Mouse (Mus musculus) natural killer cell, adult 2 months (primary cell): ENCODE data around the gene Pcx.
A peak's percentile ranks its signal among the peaks of the same experiment; 100 is the strongest.

ENCODE experiments used
- DNase-seq, 2 experiments: peaks; one replicate each; pipeline ENCODE4 v3.0.0; 2022; ENCODE audit warnings: low spot score in 2 of 2

Pcx gene

DNA sequence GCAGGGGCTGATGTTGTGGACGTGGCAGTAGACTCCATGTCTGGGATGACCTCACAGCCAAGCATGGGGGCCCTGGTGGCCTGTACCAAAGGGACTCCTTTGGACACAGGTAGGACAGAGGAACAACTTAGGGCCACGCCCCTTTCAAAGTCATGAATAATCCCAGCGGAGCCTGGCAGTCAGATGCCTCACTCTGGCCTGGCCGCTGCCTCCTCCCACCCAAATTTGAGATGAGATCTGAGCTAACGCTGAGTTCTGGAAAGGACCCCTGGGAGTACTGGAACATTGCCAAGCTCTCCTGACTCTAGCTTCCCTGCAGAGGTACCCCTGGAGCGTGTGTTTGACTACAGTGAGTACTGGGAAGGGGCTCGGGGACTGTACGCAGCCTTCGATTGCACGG lies 109.2 kb downstream of the Pcx start:
- no peak for DNase-seq

DNA sequence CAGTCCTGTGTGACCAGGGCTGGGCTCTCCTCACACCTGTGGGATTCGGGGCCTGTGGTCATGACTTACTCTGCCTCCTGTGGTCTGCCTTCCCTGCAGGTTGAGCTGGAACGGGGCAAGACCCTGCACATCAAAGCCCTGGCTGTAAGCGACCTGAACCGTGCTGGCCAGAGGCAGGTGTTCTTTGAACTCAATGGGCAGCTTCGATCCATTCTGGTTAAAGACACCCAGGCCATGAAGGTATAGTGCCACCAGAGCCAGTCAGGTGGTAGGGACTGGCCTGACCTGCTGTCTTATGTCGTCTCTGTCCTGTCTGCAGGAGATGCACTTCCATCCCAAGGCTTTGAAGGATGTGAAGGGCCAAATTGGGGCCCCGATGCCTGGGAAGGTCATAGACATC lies 110.4 kb downstream of the Pcx start:
- DNase-seq: no peak

DNA sequence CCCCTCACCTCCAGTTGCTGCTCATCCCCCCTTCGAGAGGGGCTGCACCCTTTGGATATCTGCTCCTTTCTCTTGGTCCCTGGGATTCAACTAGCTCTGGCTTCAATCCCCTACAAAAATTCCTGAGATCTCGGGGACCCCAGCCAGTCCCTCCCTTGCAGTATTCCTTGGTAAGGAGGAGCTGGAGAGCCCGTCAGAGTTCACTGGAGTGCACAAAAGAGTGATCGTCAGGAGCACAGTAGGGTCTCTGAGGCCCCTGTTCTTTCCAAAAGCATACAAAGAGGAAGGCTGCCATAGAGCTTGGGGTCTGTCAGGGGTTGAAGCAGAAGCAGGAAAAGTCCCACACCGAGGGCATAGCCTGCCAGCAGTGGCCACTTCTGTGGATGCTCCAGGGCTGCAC lies 112.5 kb downstream of the Pcx start:
- no peak for DNase-seq

DNA sequence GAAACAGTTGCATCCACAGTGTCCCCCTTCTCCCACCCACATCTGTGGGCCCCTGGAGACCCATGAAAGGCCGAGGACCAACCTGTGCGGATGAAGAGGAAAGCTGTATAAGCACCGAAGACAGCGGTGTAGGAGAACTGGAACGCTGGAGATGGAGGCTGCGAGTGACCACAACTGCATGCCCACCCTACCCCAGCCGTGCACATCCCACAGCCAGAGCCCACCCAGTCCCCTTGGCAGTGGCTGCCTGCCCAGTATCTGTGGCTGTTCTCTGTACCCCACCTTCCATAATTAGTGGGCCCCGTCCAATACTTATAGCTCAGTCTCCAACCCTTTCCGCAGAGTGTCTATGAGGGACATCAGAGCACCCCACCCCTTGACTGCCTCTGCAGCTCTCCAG lies 113.1 kb downstream of the Pcx start:
- no peak for DNase-seq

DNA sequence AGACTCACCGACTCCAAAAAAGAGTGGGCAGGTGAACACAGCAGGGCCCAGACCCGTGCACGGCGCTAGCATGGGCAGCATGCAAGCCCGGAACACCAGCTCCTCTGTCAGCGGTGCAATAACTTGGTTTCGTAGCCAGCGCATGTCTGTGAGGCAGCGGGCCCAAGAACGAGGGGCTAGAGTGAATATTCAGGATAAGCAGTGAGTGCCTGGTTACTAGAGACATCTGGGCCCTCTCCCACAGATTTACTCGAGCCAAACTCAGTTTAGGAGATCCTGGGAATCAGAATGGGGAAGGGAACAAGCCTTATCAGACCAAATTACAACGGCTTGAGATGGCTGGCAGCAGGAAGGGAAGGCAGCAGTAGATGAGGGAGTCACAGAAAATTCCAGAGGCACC lies 113.7 kb downstream of the Pcx start:
- no peak for DNase-seq

DNA sequence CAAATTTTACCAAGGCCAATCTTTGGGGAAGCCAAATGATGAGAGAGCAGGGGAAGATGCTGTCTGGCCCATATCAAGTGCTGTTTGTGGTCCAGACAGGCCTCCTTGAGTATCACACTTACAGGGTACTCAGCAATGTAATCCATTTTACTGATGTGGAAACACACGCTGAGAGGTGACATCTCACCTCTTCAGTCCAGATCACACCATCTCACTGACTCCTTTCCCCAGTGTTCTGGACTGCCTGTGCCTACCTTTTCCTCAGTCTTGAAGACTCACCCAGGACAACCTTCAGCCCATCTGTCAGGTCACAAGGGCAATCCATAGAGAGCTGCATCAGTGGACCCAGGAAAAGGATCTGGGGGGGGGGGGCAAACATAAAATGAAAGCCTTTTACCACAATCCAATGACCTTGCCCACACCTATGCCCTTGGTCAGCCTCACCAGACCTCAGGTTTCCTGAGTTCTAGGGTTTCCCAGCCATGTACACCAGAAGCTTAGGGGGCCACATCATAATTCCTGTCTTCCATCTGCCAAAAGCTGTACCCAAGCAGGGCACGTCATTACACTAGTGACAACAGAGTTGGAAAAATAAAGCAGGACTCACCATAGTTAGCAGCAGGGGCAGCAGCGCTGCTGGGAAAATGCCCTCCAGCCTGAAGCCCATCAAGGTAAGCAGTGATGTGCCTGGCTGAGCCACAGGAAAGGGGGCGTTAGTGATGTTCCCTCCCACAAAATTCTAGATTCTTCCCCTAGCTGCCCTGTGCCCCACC lies 114.3 kb downstream of the Pcx start:
- DNase-seq: no peak

DNA sequence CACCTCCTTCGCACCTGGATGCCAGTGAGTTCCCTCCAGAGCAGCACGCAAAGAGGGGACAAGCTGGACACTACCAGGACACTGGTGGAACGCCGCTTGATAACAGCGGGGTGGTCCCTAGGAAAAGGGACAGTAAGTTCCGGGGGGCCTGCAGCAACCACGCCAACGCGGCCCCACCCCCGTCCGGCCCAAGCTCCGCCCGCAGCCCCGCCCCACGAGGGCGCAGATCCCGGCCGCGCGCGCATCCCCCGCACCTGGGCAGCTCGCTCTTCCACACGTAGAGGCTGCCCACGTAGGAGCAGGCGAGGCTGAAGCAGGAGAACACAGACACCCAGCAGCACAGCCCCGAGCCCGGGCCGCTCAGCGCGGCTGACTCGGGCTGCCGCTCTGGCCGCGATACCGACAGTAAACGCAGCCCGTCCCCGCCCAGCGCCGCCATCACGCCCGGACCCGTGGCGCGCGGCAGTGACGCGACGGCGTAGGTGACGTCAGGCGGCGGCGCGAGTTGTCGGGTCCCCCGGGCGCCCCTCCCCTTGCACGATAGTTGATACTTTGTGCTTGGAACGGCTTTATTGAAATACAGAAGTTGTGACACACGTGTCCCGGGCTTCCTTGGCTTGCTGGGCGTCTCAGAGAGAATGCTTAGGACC lies 115.0 kb downstream of the Pcx start, which contains the start of gene Rce1:
TSS of gene Rce1 (minus strand) at position 463 of the 650 bp plus-strand sequence.
- peak; percentile 84 to 88 for DNase-seq

DNA sequence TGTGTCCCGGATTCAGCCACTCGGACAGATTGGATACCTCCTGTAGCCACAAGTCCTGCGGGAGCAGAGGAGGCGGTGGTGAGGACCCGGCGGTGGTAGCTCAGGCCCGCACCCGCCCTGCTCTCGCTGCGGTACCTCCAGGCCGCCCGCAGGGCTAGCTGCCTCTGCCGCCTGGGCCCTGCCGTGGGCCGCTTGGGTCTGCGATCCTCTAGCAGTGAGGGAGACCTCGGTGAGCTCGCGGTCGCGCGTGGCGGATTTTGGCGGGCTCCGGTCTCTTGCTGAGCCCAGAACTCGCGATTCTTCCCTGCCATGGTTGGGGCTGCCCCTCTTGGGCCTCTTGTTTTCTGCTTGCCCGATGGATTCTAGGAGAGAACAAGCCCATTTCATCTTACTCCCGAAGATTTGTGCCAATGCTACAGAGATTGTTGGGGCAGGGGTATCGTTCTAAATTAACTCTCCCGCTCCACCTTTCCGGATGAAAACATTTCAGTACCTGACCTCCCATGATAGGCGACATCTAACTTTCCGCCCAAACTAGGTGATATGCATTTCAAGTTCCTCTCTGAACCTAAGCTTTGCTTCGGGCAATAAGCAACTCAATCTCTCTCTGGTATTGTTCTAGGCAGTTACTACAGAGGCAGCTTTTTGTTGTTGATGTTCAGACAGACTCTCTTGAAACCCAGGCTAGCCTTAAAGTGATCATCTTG lies 115.7 kb downstream of the Pcx start:
- DNase-seq: no peak

DNA sequence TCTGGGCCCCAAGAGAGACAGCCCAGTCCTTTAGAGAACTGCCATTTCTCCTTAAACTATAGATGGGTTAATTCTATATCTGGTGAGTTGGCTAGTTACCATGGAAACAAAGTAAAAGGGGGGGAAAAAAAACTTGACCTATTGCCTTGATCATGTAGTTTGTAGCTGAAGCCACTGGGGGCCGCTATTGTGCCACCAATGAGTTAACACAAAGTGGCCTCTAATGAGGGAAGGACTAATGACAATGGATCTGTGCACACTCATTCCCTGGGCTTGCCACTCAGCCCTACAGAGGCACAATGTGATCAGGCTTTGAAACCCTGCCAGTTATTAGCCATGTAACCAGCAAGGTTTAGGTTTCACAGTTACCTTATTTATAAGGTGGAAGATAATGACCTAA lies 118.5 kb downstream of the Pcx start:
- peak; percentile 58 to 73 for DNase-seq

DNA sequence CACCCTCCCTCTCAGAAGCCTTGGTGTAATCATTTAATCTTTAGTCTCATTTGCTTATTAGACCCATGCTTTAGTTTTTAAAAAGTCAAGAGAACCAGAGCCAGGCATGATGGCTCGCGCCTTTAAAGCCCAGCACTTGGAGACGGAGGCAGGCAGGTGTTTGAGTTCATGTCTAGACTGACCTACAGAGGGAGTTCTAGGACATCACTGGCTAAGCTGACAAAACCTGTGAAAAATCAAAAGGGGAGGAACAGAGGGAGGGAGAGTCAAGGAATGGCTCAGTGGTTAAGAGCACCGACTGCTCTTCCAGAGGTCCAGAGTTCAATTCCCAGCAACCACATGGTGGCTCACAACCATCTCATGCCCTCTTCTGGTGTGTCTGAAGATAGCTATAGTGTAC lies 125.7 kb downstream of the Pcx start:
- no peak for DNase-seq

DNA sequence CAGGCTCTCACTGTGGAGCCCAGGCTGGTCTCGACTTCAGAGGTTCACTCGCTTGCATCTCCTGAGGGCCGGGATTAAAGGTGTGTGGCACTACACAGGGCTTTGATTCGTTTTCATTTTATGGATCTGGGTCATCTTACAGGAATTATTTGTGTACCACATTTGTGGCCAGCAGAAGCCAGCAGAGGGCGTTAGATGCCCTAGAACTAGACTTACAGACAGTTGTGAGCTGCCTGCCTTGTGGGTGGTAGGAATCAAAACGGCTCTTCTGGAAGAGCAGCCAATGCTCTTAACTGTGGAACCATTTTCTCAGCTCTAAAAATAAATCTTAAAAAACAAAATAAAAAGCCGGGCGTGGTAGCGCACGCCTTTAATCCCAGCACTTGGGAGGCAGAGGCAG lies 134.0 kb downstream of the Pcx start:
- no peak for DNase-seq

DNA sequence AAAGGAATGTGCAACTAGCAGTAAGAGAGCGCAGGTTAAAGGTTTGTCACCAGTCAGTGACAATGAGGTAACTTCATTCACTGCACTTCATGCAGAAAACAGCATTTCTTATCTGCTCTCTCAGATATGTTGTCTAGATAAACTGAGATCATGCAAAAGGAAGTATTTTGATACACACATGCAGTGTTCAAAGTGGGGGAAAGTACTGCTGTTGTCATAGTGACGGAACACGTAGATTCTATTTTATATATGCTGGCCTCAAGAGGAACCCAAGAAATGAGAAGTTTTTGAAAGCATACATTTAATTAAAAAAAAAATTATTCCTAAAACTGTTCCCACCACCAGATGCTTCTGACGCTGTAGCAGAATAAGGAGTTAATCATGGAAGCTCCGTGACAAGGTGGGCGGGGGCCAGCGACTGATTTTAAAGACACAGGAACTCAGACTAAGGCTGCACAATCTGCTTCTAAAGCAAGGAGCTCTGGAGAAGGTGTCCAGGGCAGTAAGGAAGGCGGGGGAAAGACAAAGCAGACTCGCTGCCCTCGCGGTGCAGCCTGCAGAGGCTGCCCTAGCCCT lies 136.7 kb downstream of the Pcx start:
- no peak for DNase-seq

DNA sequence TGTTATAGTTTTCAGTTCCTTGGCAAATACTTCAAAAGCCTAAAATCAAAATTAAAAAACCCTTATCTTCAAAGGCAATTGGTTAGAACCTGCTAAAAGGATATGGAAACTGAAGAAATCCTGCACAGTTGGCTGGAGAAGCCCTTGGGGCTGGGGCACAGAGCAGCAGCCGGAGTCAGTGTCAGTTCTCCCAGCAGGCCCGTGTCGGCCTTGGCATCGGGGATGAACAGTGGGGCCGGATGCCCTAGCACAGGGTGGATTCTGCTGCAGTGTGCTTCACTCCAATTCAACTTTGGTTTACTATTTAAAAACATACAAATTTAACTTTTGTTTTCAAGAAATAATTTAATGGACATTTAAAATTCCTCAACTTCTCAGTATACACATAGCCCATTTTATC lies 147.9 kb downstream of the Pcx start:
- no peak for DNase-seq

DNA sequence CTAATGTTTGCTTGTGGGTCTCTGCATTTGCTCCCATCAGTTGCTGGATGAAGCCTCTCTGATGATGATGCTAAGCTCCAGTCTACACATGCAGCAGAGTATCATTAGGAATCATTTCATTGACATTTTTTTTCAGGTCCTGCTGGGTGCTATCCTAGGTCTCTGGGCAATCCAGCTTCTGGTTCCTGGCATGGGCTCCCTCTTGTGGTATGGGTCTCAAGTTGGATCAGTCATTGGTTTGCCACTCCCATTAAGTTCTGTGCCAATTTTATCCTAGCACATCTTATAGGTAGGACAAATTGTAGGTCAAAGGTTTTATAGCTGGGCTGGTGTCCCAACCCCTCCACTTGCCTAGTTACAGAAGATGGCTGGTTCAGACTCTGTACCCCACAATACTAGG lies 156.5 kb downstream of the Pcx start:
- no peak for DNase-seq

DNA sequence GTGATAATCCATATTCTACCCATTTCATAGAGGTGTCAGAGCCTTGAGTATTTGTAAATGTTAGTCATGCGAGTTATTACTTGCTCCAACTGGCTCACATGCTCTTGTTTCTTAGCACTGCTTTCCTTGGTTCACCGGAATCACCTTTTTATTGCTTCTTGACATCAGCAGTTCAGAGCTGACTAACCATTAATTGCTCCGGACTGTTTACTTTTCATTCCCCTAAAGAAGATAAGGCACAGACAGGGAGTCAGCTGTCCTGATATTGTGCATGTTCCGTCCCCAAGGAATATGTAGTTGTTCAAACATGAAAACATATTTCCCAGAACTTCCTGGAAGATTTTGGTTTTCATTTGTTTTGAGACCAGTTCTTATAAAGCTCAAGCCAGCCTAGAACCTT lies 160.5 kb downstream of the Pcx start:
- no peak for DNase-seq
